Mouse (Mus musculus) liver, embryonic 14.5 days (tissue): ENCODE measurements around the gene Rps16.

ENCODE experiments used
- CTCF ChIP-seq: IDR thresholded peaks from 2 replicates; pipeline ENCODE4 v1.5.1; 2016; ENCODE audit warnings: antibody characterized with exemption, low read depth, control low read depth
- EP300 ChIP-seq: IDR thresholded peaks from 2 replicates; pipeline ENCODE4 v1.6.1; 2016; ENCODE audit warnings: antibody characterized with exemption, low read depth

DNA sequence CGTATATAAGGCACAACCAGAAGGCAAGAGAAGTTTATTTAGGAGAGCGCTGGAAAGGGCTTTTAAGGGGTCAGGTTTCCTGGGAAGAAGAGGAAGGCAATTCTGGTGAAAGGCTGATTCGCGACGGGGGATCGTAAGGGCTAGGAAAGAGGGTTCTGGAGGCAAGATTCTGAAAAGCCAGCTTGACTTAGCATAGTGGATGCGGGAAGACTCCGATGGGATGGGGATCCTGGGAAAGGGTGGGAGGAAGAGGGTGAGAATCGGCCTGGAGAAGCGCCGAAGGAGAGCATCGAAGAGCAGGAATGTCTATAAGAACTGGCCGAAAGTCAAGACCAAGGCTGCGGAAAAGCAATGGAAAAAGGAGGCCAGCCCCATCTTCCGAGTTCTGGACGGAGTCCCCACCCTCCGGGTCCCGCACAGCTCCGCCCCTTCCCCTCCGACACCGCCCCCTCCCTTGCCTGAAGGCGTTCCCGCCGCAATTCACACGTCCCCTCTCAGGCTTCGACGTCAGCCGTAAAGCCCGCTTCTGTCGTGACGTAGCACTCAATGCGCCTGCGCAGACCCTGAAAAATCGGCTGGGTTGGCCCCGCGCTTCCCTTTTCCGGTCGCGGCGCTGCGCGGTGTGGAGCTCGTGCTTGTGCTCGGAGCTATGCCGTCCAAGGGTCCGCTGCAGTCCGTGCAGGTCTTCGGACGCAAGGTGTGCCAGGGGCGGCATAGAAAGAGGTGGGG, at the start of gene Rps16:
- TF ChIP-seq CTCF = peak; percentile 20
- no peak for TF ChIP-seq EP300
